Mouse (Mus musculus): ENCODE data around the gene Col2a1. TPM values are rescaled to one million over a fixed set of nuclear protein-coding genes. Genes with fewer than 3 reads are reported as not detected.

Col2a1 gene
- polyA plus RNA-seq (2014; fragmentation: Illumina TruSeq; extraction: RNeasy Lipid Tissue Mini Kit (QIAGEN cat#74804); ENCODE audit: low read depth, low replicate concordance), result not detected

DNA sequence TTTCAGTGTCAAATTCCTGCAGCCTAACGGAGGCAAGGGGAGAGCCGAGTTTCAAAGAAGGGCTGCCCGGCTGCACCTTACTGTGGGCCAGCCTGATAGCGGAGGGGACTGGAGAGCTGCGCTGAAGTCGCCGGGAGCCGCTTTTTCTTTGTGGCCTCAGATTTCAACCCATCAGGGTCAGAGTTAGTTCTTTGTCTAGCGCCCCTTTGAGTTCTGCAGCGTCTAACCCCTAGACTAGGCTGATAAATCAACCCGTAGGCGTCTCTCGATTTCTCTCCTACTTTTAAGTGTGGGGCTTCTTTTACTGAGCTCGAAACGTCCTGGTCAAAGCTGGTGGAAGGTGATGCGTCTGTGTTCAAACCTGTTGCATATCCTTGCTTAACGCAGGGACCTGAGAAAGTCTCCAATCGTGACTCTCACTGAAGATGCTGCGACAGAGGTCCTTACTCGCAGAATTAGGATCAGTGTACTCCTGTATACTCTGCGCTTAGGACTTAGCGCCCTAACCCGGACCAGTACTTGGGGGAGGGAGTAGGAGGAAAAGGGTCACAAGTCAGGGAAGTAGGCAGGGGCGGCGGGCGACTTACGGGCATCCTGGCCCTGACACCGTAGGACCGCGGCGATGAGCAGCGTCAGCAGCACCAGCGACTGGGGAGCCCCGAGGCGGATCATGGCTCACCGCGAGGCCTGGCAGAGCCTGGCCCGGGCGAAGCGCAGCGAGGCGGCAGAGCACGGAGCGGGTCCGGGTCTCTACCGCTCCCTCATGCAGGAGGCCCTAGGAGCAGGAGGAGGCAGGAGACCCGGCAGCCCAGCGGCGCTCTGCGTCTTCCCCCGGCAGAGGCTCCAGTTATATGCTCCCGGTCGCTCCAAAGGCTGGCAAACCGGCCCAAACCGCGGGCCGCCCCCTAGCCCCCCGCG, at the start of gene Col2a1:
Gene Col2a1 (minus strand): TSS at position 874 of the 918 bp plus-strand sequence.

DNA sequence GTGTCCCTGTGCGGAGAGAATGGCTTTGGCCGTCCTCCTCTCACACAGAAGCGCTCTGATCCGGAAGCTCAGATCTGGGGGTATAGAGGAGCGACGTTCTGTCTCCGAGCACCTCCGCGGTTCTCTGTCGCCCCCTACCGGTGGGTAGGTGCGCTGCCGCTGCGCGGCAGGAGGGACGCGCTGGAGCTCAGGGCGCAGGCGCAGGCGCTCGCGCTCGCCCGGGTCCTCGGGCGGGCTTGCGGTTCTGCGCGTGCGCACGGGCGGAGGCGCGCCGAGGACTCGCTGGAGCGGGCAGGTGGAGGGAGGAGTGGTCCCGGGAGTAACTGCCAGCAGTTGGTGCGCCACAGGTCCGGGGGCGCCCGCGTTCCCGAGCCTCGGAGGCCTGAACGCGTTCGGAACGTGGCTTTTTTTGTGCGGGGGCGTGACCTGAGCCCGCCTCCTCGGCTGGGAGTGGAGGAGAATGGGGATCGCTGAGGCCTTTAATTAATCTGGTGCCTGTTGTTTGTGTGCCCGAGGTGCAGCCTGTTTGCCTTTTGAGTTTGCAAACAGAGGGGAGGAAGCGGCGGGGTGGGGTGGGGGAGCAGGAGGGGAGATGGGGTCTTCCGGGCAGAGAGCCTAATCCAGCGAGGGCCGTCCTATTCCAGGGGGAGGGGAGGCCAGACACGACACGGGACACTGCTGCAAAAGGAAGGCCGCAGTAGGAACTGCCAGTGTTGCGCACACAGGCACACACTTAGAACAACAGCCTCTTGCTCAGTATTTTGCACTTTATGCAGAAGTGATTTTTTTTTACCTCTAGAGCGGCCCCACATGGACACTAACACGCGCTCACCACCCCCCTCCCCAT, 40.3 kb downstream of the Col2a1 start, which contains the start of gene Tmem106c:
Gene Tmem106c (plus strand): TSS at position 212 of the 847 bp plus-strand sequence.

Other genes with a start within 250 kb of the Col2a1 start
- 0.70 TPM for gene Rapgef3, start 236.7 kb downstream of the Col2a1 start, polyA plus RNA-seq (2014; fragmentation: Illumina TruSeq; extraction: RNeasy Lipid Tissue Mini Kit (QIAGEN cat#74804); ENCODE audit: low read depth, low replicate concordance)
- gene Slc48a1, start 226.2 kb downstream of the Col2a1 start, polyA plus RNA-seq (2014; fragmentation: Illumina TruSeq; extraction: RNeasy Lipid Tissue Mini Kit (QIAGEN cat#74804); ENCODE audit: low read depth, low replicate concordance), result 86.8 TPM
- 4.1 TPM for gene Hdac7, start 160.2 kb downstream of the Col2a1 start, polyA plus RNA-seq (2014; fragmentation: Illumina TruSeq; extraction: RNeasy Lipid Tissue Mini Kit (QIAGEN cat#74804); ENCODE audit: low read depth, low replicate concordance)
- gene Vdr, start 94.1 kb downstream of the Col2a1 start, polyA plus RNA-seq (2014; fragmentation: Illumina TruSeq; extraction: RNeasy Lipid Tissue Mini Kit (QIAGEN cat#74804); ENCODE audit: low read depth, low replicate concordance), result 3.0 TPM
- 17.1 TPM for gene Tmem106c, start 40.5 kb downstream of the Col2a1 start, polyA plus RNA-seq (2014; fragmentation: Illumina TruSeq; extraction: RNeasy Lipid Tissue Mini Kit (QIAGEN cat#74804); ENCODE audit: low read depth, low replicate concordance)
- 11.9 TPM for gene Pfkm, start 87.9 kb upstream of the Col2a1 start, polyA plus RNA-seq (2014; fragmentation: Illumina TruSeq; extraction: RNeasy Lipid Tissue Mini Kit (QIAGEN cat#74804); ENCODE audit: low read depth, low replicate concordance)
- 36.2 TPM for gene Senp1, start 89.0 kb upstream of the Col2a1 start, polyA plus RNA-seq (2014; fragmentation: Illumina TruSeq; extraction: RNeasy Lipid Tissue Mini Kit (QIAGEN cat#74804); ENCODE audit: low read depth, low replicate concordance)
- gene Asb8, start 160.9 kb upstream of the Col2a1 start, polyA plus RNA-seq (2014; fragmentation: Illumina TruSeq; extraction: RNeasy Lipid Tissue Mini Kit (QIAGEN cat#74804); ENCODE audit: low read depth, low replicate concordance), result 29.8 TPM
- not detected for gene Ccdc184, start 162.5 kb upstream of the Col2a1 start, polyA plus RNA-seq (2014; fragmentation: Illumina TruSeq; extraction: RNeasy Lipid Tissue Mini Kit (QIAGEN cat#74804); ENCODE audit: low read depth, low replicate concordance)
- not detected for gene Olfr288, start 190.8 kb upstream of the Col2a1 start, polyA plus RNA-seq (2014; fragmentation: Illumina TruSeq; extraction: RNeasy Lipid Tissue Mini Kit (QIAGEN cat#74804); ENCODE audit: low read depth, low replicate concordance)
- gene Gm44579, start 216.3 kb upstream of the Col2a1 start, polyA plus RNA-seq (2014; fragmentation: Illumina TruSeq; extraction: RNeasy Lipid Tissue Mini Kit (QIAGEN cat#74804); ENCODE audit: low read depth, low replicate concordance), result not detected
- not detected for gene Olfr287, start 216.4 kb upstream of the Col2a1 start, polyA plus RNA-seq (2014; fragmentation: Illumina TruSeq; extraction: RNeasy Lipid Tissue Mini Kit (QIAGEN cat#74804); ENCODE audit: low read depth, low replicate concordance)
- gene Olfr286, start 229.8 kb upstream of the Col2a1 start, polyA plus RNA-seq (2014; fragmentation: Illumina TruSeq; extraction: RNeasy Lipid Tissue Mini Kit (QIAGEN cat#74804); ENCODE audit: low read depth, low replicate concordance), result not detected